Mouse (Mus musculus) C2C12 (cell line): Measurements from ENCODE around the gene Cd180. TPM values are rescaled to one million over a fixed set of nuclear protein-coding genes. Genes with fewer than 3 reads are reported as not detected.

Experiments used
- H3K27me3 ChIP-seq: one replicate; pipeline ENCODE4 v1.6.1; 2011; ENCODE audit not compliant: control insufficient read depth, insufficient read depth, insufficient read length
- H3K36me3 ChIP-seq: one replicate; pipeline ENCODE4 v1.6.1; 2011; ENCODE audit not compliant: control insufficient read depth, insufficient read depth
- H3K4me3 ChIP-seq: one replicate; pipeline ENCODE4 v1.5.1; 2011; ENCODE audit warnings: mild to moderate bottlenecking, control low read depth; ENCODE audit not compliant: poor library complexity, insufficient read depth, severe bottlenecking
- H3K79me2 ChIP-seq: one replicate; pipeline ENCODE4 v1.6.1; 2011; ENCODE audit not compliant: control insufficient read depth, insufficient read depth
- H3K79me3 ChIP-seq: one replicate; pipeline ENCODE4 v1.6.1; 2011; ENCODE audit warnings: low read depth, control low read depth
- H3ac ChIP-seq: one replicate; pipeline ENCODE3; 2011; ENCODE audit warnings: low read depth; ENCODE audit not compliant: control insufficient read depth, insufficient read length
- CEBPB ChIP-seq: IDR thresholded peaks from one replicate; pipeline ENCODE4 v1.6.1; 2011; ENCODE audit warnings: low read depth, mild to moderate bottlenecking, control low read depth, moderate library complexity
- CTCF ChIP-seq: IDR thresholded peaks from one replicate; pipeline ENCODE4 v1.5.1; 2011; ENCODE audit not compliant: control insufficient read depth, insufficient read depth, insufficient read length
- FOSL1 ChIP-seq: IDR thresholded peaks from one replicate; pipeline ENCODE4 v1.8.0; 2011; ENCODE audit warnings: mild to moderate bottlenecking, low read length; ENCODE audit not compliant: poor library complexity, insufficient read depth, severe bottlenecking
- MAX ChIP-seq: IDR thresholded peaks from one replicate; pipeline ENCODE4 v1.6.1; 2011; ENCODE audit warnings: mild to moderate bottlenecking, control low read depth
- MYOD1 ChIP-seq: IDR thresholded peaks from one replicate; pipeline ENCODE4 v1.6.1; 2011; ENCODE audit warnings: low read depth; ENCODE audit not compliant: control insufficient read depth, insufficient read length
- MYOG ChIP-seq: IDR thresholded peaks from one replicate; pipeline ENCODE4 v1.6.1; 2011; ENCODE audit not compliant: control insufficient read depth, insufficient read length; ENCODE audit errors: extremely low read depth
- USF1 ChIP-seq: IDR thresholded peaks from one replicate; pipeline ENCODE4 v1.6.1; 2011; ENCODE audit warnings: low read depth, mild to moderate bottlenecking, control low read depth, moderate library complexity
- polyA plus RNA-seq: library from polyadenylated mRNA; unstranded; fragments of >200 nt; fragmentation: generic; extraction: Trizol; gene quantifications from one replicate; pipeline ENCODE4 v1.2.1, GENCODE M21; 2012; ENCODE audit warnings: missing spikeins

The Cd180 gene
- polyA plus RNA-seq, 1 experiment: 0.28 TPM

GRCm38 (mm10) chr13:102694154-102694553, 796 bp downstream of the Cd180 start:
- Histone ChIP-seq H3K36me3 (no peaks in the 10 kb centered on the region), H3K79me2 (no peaks in the 10 kb centered on the region), H3K27me3 (no peaks in the 10 kb centered on the region), H3K4me3 (no peak overlapping the region), H3K79me3 (no peaks in the 10 kb centered on the region), H3ac (no peak overlapping the region)
- TF ChIP-seq USF1 (no peak), FOSL1 (no peak), CTCF (no peak), MAX (no peak)

GRCm38 (mm10) chr13:102695121-102695905, 2.0 kb downstream of the Cd180 start:
- no peaks in the 10 kb centered on the region for H3K36me3 ChIP-seq
- no peaks in the 10 kb centered on the region for H3K79me3 ChIP-seq
- TF ChIP-seq FOSL1: no peak
- no peak for TF ChIP-seq MYOG
- no peak for TF ChIP-seq USF1
- TF ChIP-seq CTCF: no peak
- no peak for TF ChIP-seq CEBPB
- TF ChIP-seq MAX: no peak
- TF ChIP-seq MYOD1: no peak
- H3K4me3 ChIP-seq: no peak overlapping the region
- no peaks in the 10 kb centered on the region for H3K79me2 ChIP-seq
- no peaks in the 10 kb centered on the region for H3K27me3 ChIP-seq
- no peak overlapping the region for H3ac ChIP-seq

- no peak for TF ChIP-seq FOSL1
- TF ChIP-seq MYOG: no peak
- TF ChIP-seq CEBPB: no peak
- no peak for TF ChIP-seq MYOD1
- TF ChIP-seq USF1: no peak
- no peak for TF ChIP-seq CTCF
- TF ChIP-seq MAX: no peak
Observed at GRCm38 (mm10) chr13:102698335-102698734, 5.0 kb downstream of the Cd180 start.

DNA sequence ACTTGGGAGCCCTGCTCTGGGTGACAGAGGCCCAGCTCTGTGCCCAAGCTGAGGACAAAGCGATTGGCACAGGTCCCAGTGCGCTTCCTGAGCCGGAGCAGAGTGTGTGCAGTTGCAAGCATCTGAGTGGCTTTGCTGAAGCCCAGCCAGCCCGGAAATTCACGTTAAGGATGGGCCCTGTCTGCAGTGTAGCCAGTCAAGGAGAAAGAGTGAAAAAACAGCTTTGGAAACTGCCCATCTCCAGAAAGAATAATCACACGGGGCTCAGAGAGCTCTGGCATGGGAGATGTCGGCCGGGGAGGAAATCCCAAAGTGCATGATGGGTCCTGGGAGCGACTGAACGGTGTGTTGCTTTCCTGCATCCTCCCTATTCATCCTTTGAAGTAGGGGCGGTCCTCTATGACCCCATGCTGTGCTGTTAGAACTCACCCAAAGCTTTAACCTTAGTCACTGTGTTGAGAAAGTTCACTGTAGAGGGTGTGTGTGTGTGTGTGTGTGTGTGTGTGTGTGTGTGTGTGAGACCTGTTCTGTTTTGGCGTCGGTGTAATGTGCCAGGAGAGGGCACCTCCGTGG, 5.5 kb downstream of the Cd180 start:
- no peaks in the 10 kb centered on the region for H3K27me3 ChIP-seq
- no peaks in the 10 kb centered on the region for H3K79me2 ChIP-seq
- TF ChIP-seq FOSL1 (no peak), CTCF (no peak), MYOG (no peak), CEBPB (no peak), MAX (no peak), MYOD1 (no peak), USF1 (no peak)
- H3ac ChIP-seq: no peak overlapping the region
- H3K79me3 ChIP-seq: no peaks in the 10 kb centered on the region
- no peak overlapping the region for H3K4me3 ChIP-seq
- H3K36me3 ChIP-seq: no peaks in the 10 kb centered on the region

More at GRCm38 (mm10) chr13:102698335-102698734, 5.0 kb downstream of the Cd180 start:
- no peaks in the 10 kb centered on the region for H3K79me2 ChIP-seq
- no peaks in the 10 kb centered on the region for H3K27me3 ChIP-seq
- no peaks in the 10 kb centered on the region for H3K36me3 ChIP-seq
- H3K79me3 ChIP-seq: no peaks in the 10 kb centered on the region
- no peak overlapping the region for H3K4me3 ChIP-seq
- no peak overlapping the region for H3ac ChIP-seq

- no peak for TF ChIP-seq FOSL1
- no peak for TF ChIP-seq MYOG
- no peak for TF ChIP-seq CEBPB
- no peak for TF ChIP-seq CTCF
- no peak for TF ChIP-seq MAX
- no peak for TF ChIP-seq USF1
- no peak for TF ChIP-seq MYOD1
- H3K79me2 ChIP-seq: no peaks in the 10 kb centered on the region
- no peaks in the 10 kb centered on the region for H3K27me3 ChIP-seq
- no peak overlapping the region for H3K4me3 ChIP-seq
- no peaks in the 10 kb centered on the region for H3K36me3 ChIP-seq
- no peaks in the 10 kb centered on the region for H3K79me3 ChIP-seq
- no peak overlapping the region for H3ac ChIP-seq
Observed at GRCm38 (mm10) chr13:102700176-102700575, 6.8 kb downstream of the Cd180 start.
